Mouse (Mus musculus): ENCODE measurements around the gene Sos1. TPM values are rescaled to one million over a fixed set of nuclear protein-coding genes. Genes with fewer than 3 reads are reported as not detected.
A peak's percentile ranks its signal among the peaks of the same experiment; 100 is the strongest.

The Sos1 gene
- total RNA-seq (2015) (21.1 and 22.9 TPM in 2 replicates), total RNA-seq (2017) (5.7 and 9.0 TPM in 2 replicates)

DNA sequence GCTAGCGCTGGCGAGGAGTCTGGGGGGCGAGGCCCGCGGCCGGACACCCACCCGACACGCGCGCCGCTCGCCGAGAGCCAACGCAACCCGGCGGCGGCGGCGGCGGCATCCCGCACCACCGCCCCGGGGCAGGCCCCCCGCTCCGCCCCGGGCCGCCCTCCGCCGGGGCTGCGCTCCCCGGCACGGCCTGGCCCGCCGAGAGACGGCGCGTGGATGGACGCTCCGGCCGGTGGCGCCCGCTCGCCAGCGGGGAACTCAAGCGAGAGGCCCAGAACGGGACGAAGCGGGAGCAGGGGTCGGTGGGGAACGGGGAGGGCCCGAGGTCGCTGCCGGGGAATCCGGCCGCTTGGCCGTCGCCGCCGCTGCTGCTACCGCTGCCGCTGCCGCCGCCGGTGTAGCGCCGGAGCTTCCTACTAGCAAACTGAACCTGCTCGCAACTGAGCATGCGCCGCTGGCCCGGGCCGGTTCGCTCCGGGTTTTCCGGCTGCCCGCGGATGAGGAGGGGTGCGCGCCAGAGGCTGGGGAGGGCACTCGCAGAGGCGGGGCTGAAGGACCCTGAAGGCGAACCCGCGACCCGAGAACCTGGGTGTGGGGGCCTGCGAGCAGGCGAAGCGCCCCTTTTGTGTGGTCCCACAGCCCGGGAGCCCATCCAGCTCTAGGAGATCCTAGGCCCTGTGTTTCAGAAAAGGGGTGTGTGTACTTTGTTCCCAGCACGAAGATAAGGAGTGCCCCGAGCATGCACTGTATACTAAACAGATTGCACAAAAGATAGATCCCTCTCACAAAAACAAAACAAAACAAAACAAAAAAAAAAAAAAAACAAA lies at the start of gene Sos1:
Gene Sos1 (minus strand): TSS at position 423 of the 824 bp plus-strand sequence.
- peak; percentile 56 for ATAC-seq (replicated peaks; ENCODE audit: poor library complexity)

GRCm38 (mm10) chr17:80523231-80523630 lies 43.0 kb upstream of the Sos1 start:
- ATAC-seq (replicated peaks; ENCODE audit: poor library complexity), result no peak

- no peak for ATAC-seq (replicated peaks; ENCODE audit: poor library complexity)
These were observed 41.9 kb upstream of the Sos1 start for GRCm38 (mm10) chr17:80522229-80522556.

DNA sequence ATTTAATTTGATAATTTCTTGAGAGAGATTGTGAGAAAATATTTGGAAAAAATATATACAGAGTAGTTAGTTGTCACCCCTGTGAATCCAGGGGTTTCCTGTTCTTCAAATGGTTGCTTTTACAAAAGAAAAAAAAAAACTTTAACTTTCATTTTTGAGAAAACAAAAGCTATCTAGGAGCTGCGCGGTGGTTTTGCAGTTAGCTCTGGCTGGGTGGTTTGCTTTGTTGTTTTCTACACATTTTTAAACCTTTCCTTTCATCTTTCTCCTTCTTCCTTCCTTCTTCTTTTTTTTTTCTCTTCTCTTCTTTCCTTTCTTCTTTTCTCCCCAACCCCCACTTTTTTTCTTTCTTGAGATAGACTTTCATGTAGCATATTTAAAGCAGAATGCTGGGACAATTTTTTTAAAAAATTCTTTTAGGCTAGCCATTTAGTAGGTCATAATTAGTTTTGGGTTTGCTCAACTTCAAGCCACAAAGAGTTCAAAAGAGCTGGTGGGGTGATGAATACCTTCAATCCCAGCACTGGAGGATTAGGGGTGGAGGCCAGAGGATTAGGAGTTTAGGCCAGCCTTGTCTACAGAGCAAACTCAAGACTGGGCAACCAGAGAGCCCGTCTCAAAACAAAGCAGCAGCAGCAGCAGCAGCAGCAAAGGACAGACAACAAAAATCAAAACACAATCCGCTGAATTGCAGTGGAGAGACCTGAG lies 41.4 kb upstream of the Sos1 start:
- no peak for ATAC-seq (replicated peaks; ENCODE audit: poor library complexity)

DNA sequence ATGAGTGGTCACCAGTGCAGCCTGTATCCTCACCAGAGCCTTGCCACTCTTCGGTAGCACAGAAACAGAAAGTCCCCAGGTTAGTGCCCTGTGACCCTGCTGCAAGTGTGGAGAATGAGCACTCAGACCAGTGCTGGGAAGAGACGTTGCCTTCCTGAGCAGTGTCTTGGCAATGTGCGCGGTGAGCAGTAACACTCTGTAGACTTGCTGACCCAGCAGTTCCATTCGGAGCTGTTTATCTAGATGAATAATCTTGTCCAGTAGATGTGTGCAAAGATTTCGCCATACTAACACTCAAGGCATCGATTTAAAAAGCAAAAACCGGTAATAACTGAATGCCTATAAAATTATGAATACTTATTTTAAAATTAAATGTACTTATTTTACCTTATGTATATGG lies 40.3 kb upstream of the Sos1 start:
- ATAC-seq (replicated peaks; ENCODE audit: poor library complexity), result no peak

DNA sequence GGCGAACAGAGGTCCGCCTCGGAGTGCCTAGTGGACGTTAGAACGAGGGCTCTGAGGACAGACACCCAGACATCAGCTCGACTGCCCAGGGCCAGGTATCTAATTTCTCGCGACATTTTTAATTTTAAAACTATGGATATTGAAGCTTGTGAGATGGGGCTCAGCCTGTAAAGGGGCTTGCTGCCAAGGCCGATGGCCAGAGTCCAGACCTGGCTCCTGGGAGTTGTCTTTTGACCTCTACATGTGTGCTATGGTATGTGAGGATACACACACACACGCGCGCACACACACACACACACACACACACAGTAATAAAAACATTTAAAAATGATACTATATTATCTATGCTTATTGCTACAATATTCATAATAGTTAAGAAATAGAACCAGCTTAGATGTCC lies 38.6 kb upstream of the Sos1 start:
- ATAC-seq (replicated peaks; ENCODE audit: poor library complexity), result no peak

GRCm38 (mm10) chr17:80517244-80517643 lies 37.0 kb upstream of the Sos1 start:
- peak; percentile 57 for ATAC-seq (replicated peaks; ENCODE audit: poor library complexity)

GRCm38 (mm10) chr17:80515956-80516355 lies 35.7 kb upstream of the Sos1 start:
- no peak for ATAC-seq (replicated peaks; ENCODE audit: poor library complexity)

GRCm38 (mm10) chr17:80515513-80515912 lies 35.3 kb upstream of the Sos1 start:
- ATAC-seq (replicated peaks; ENCODE audit: poor library complexity), result no peak

DNA sequence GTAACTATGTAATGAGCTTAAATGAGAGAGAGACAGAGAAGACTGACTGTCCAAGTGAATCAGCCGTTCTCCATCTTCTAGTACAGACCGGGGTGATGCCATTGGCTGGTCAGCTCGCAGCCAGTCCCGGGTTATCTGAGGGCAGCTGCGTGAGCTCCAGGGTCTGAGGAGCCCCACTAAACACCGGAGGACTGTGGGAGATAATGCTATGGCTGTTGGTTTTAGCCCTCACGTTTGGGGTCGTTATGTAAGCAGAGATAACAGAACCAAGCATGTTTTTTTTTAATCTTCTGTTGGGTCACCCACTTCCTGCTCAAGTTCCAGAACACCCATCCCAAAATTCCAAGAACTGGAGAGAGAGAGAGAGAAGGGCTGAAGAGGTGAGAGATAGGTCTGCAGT lies 33.5 kb upstream of the Sos1 start:
- peak; percentile 70 for ATAC-seq (replicated peaks; ENCODE audit: poor library complexity)

DNA sequence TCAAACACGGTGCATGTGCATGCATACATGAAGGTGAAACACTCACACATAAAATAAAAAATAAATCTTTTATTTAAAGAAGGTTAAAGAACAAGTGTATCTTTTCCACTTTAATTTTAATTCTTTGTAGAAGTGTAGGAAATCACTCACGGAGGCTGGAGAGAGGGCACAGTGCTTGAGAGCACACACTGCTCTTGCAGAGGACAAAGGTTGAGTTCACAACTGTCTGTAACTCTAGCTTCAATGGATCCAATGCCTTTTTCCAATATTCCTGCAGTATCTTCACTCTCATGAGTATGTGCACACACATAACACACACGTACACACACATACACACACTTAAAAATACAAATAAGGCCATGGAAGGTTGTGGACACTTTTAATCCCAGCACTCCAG lies 30.2 kb upstream of the Sos1 start:
- ATAC-seq (replicated peaks; ENCODE audit: poor library complexity), result no peak

GRCm38 (mm10) chr17:80509494-80510458 lies 29.5 kb upstream of the Sos1 start:
- ATAC-seq (replicated peaks; ENCODE audit: poor library complexity), result no peak

- no peak for ATAC-seq (replicated peaks; ENCODE audit: poor library complexity)
These were observed 25.5 kb upstream of the Sos1 start for GRCm38 (mm10) chr17:80505766-80506165.

DNA sequence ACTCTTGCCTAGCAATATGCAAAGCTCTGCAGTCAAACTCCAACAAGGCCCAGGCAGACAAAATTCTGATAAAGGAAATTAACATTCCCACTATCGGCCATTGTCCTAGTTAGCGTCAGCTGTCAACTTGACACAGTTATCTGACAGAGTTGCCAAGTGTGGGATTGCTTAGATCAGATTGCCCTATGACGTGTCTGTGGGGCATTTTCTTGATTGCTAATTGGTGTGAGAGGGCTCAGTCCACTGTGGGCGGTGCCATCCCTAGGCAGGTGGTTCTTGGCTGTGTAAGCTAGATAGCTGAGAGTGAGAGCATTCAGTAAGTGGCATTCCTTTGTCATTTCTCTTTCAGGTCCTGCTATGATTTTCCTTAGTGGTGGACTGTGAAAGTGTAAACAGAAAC lies 25.1 kb upstream of the Sos1 start:
- ATAC-seq (replicated peaks; ENCODE audit: poor library complexity), result peak; percentile 10; the same call in 1 of the 2 replicates

- ATAC-seq (replicated peaks; ENCODE audit: poor library complexity), result peak; percentile 57
These were observed 21.5 kb upstream of the Sos1 start for GRCm38 (mm10) chr17:80501805-80502172.

DNA sequence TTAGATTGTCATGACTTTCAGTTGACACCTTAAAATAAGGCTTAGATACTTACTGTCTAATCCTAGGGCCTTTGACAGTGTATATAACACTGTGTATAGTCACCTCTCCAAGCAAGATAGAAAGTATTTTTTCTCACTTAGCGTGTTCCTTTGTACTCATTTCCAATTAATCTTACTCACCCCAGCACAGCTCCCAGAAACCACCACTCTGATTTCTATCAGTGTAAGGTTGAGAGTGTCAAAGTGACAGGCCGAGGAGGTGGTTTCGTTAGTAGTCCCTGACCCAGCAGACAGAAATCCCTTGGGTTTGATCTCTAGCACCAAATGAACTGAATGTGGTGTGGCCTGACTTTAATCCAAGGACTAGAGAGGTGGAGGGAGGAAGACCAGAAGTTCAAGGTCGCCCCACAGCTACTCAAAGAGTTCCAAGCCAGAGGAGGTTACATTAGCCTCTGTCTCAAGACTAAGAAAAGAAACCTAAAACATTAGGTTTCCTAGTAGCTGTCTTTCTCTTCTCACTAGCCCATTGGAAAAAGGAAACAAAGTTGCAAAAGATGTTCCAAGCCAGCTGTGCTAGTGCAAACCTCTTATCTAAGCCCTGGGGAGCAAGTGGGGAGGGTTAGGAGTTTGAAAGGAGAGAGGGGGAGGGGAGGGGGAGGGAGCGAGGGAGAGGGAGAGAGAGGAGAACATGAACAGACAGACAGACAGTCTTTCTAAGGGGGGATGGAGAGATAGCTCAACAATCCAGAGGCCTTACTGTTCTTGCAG lies 21.0 kb upstream of the Sos1 start:
- ATAC-seq (replicated peaks; ENCODE audit: poor library complexity), result peak; percentile 21

GRCm38 (mm10) chr17:80500025-80500424 lies 19.8 kb upstream of the Sos1 start:
- ATAC-seq (replicated peaks; ENCODE audit: poor library complexity), result no peak; the same call in 1 of the 2 replicates

DNA sequence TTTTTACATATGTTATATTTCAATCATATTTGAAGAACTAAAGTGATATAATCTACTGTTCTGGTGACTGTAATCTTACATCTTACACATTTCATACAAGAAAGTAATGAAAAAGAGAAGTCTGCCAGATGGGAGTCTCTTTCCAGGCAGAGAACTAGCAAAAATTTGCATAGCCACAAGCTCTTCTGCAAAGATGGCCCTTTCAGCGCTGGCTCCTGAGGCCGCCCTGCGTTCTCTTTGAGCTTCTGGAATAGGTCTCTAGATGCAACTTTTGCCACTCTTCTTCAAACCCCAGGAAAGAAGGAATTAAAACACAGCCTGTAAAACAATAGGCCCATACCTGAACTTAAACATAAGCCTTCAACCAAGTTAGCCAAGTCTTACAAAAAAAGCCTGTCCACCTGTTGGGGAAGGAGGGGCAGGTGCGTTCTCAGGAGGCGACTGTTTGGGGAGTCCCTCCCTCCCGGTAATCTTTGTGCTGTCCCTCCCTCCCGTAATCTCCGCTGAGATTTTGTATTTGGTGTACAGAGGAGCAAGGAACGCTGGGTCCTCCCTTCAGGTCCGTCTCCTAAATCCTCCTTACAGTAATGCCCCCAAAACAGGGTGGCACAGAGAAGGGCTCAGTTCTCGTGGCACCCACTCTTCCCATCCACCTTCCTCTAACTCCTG lies 18.5 kb upstream of the Sos1 start:
- ATAC-seq (replicated peaks; ENCODE audit: poor library complexity), result no peak

- peak; percentile 10; the same call in 1 of the 2 replicates for ATAC-seq (replicated peaks; ENCODE audit: poor library complexity)
These were observed 16.9 kb upstream of the Sos1 start for GRCm38 (mm10) chr17:80497183-80497601.

Measured in megakaryocyte progenitor cell, adult 5-6 weeks (primary cell).